Mouse (Mus musculus): ENCODE measurements around the gene Tmed10. TPM values are rescaled to one million over a fixed set of nuclear protein-coding genes. Genes with fewer than 3 reads are reported as not detected.

Gene Tmed10
- polyA plus RNA-seq, 1 experiment, result 162 TPM

- DNase-seq (ENCODE audit: low read depth), result no peak
- TF ChIP-seq POLR2A (IDR thresholded peaks at IDR 0.05; ENCODE audit: borderline replicate concordance, extremely low read depth, insufficient read depth, insufficient read length, poor library complexity, severe bottlenecking), result no peak
- no peak for TF ChIP-seq CTCF (IDR thresholded peaks at IDR 0.05; ENCODE audit: borderline replicate concordance, extremely low read depth, insufficient read depth, insufficient read length)
Measured at GRCm38 (mm10) chr12:85304725-85305124, 69.9 kb downstream of the Tmed10 start.

GRCm38 (mm10) chr12:85303256-85303655 is 71.4 kb downstream of the Tmed10 start:
- no peak for DNase-seq (ENCODE audit: low read depth)
- no peak for TF ChIP-seq CTCF (IDR thresholded peaks at IDR 0.05; ENCODE audit: borderline replicate concordance, extremely low read depth, insufficient read depth, insufficient read length)
- no peak for TF ChIP-seq POLR2A (IDR thresholded peaks at IDR 0.05; ENCODE audit: borderline replicate concordance, extremely low read depth, insufficient read depth, insufficient read length, poor library complexity, severe bottlenecking)

- no peak for DNase-seq (ENCODE audit: low read depth)
- TF ChIP-seq POLR2A (IDR thresholded peaks at IDR 0.05; ENCODE audit: borderline replicate concordance, extremely low read depth, insufficient read depth, insufficient read length, poor library complexity, severe bottlenecking), result no peak
- no peak for TF ChIP-seq CTCF (IDR thresholded peaks at IDR 0.05; ENCODE audit: borderline replicate concordance, extremely low read depth, insufficient read depth, insufficient read length)
Measured at GRCm38 (mm10) chr12:85298835-85299180, 75.8 kb downstream of the Tmed10 start.

- DNase-seq (ENCODE audit: low read depth), result no peak
- no peak for TF ChIP-seq CTCF (IDR thresholded peaks at IDR 0.05; ENCODE audit: borderline replicate concordance, extremely low read depth, insufficient read depth, insufficient read length)
- TF ChIP-seq POLR2A (IDR thresholded peaks at IDR 0.05; ENCODE audit: borderline replicate concordance, extremely low read depth, insufficient read depth, insufficient read length, poor library complexity, severe bottlenecking), result no peak
Measured at GRCm38 (mm10) chr12:85298127-85298834, 76.4 kb downstream of the Tmed10 start.

- no peak for DNase-seq (ENCODE audit: low read depth)
- TF ChIP-seq CTCF (IDR thresholded peaks at IDR 0.05; ENCODE audit: borderline replicate concordance, extremely low read depth, insufficient read depth, insufficient read length) (no peak), POLR2A (IDR thresholded peaks at IDR 0.05; ENCODE audit: borderline replicate concordance, extremely low read depth, insufficient read depth, insufficient read length, poor library complexity, severe bottlenecking) (no peak)
Measured at GRCm38 (mm10) chr12:85297345-85297997, 77.2 kb downstream of the Tmed10 start.

- no peak for DNase-seq (ENCODE audit: low read depth)
- TF ChIP-seq CTCF (IDR thresholded peaks at IDR 0.05; ENCODE audit: borderline replicate concordance, extremely low read depth, insufficient read depth, insufficient read length) (no peak), POLR2A (IDR thresholded peaks at IDR 0.05; ENCODE audit: borderline replicate concordance, extremely low read depth, insufficient read depth, insufficient read length, poor library complexity, severe bottlenecking) (no peak)
Measured at GRCm38 (mm10) chr12:85296915-85297314, 77.7 kb downstream of the Tmed10 start.

GRCm38 (mm10) chr12:85295506-85295905 is 79.1 kb downstream of the Tmed10 start:
- no peak for DNase-seq (ENCODE audit: low read depth)
- TF ChIP-seq POLR2A (IDR thresholded peaks at IDR 0.05; ENCODE audit: borderline replicate concordance, extremely low read depth, insufficient read depth, insufficient read length, poor library complexity, severe bottlenecking), result no peak
- TF ChIP-seq CTCF (IDR thresholded peaks at IDR 0.05; ENCODE audit: borderline replicate concordance, extremely low read depth, insufficient read depth, insufficient read length), result no peak

GRCm38 (mm10) chr12:85292906-85293305 is 81.7 kb downstream of the Tmed10 start:
- no peak for TF ChIP-seq CTCF (IDR thresholded peaks at IDR 0.05; ENCODE audit: borderline replicate concordance, extremely low read depth, insufficient read depth, insufficient read length)
- no peak for TF ChIP-seq POLR2A (IDR thresholded peaks at IDR 0.05; ENCODE audit: borderline replicate concordance, extremely low read depth, insufficient read depth, insufficient read length, poor library complexity, severe bottlenecking)
- no peak for DNase-seq (ENCODE audit: low read depth)

- no peak for TF ChIP-seq POLR2A (IDR thresholded peaks at IDR 0.05; ENCODE audit: borderline replicate concordance, extremely low read depth, insufficient read depth, insufficient read length, poor library complexity, severe bottlenecking)
- no peak for TF ChIP-seq CTCF (IDR thresholded peaks at IDR 0.05; ENCODE audit: borderline replicate concordance, extremely low read depth, insufficient read depth, insufficient read length)
- no peak for DNase-seq (ENCODE audit: low read depth)
Measured at GRCm38 (mm10) chr12:85292288-85292687, 82.4 kb downstream of the Tmed10 start.

GRCm38 (mm10) chr12:85291541-85291940 is 83.1 kb downstream of the Tmed10 start:
- DNase-seq (ENCODE audit: low read depth), result no peak
- TF ChIP-seq CTCF (IDR thresholded peaks at IDR 0.05; ENCODE audit: borderline replicate concordance, extremely low read depth, insufficient read depth, insufficient read length) (no peak), POLR2A (IDR thresholded peaks at IDR 0.05; ENCODE audit: borderline replicate concordance, extremely low read depth, insufficient read depth, insufficient read length, poor library complexity, severe bottlenecking) (no peak)

- DNase-seq (ENCODE audit: low read depth), result no peak
- no peak for TF ChIP-seq CTCF (IDR thresholded peaks at IDR 0.05; ENCODE audit: borderline replicate concordance, extremely low read depth, insufficient read depth, insufficient read length)
- no peak for TF ChIP-seq POLR2A (IDR thresholded peaks at IDR 0.05; ENCODE audit: borderline replicate concordance, extremely low read depth, insufficient read depth, insufficient read length, poor library complexity, severe bottlenecking)
Measured at GRCm38 (mm10) chr12:85290633-85291032, 84.0 kb downstream of the Tmed10 start.

Other genes starting within 250 kb of the Tmed10 start
- gene Rps6kl1, start 223.6 kb downstream of the Tmed10 start, polyA plus RNA-seq (2012; rRNA removed), result 26.9 and 28.2 TPM in 2 replicates
- 5.0 and 5.7 TPM in 2 replicates for gene Pgf, start 197.1 kb downstream of the Tmed10 start, polyA plus RNA-seq (2012; rRNA removed)
- 118 and 154 TPM in 2 replicates for gene Eif2b2, start 155.4 kb downstream of the Tmed10 start, polyA plus RNA-seq (2012; rRNA removed)
- 10.1 TPM in 2 replicates for gene Mlh3, start 104.2 kb downstream of the Tmed10 start, polyA plus RNA-seq (2012; rRNA removed)
- gene Acyp1, start 86.4 kb downstream of the Tmed10 start, polyA plus RNA-seq (2012; rRNA removed), result 27.6 and 38.6 TPM in 2 replicates
- gene Zc2hc1c, start 86.3 kb downstream of the Tmed10 start, polyA plus RNA-seq (2012; rRNA removed), result 0.66 and 0.92 TPM in 2 replicates
- 31.6 and 33.8 TPM in 2 replicates for gene Nek9, start 35.5 kb downstream of the Tmed10 start, polyA plus RNA-seq (2012; rRNA removed)
- 1.9 and 2.0 TPM in 2 replicates for gene Fos, start 99.0 kb upstream of the Tmed10 start, polyA plus RNA-seq (2012; rRNA removed)
- gene Jdp2, start 224.2 kb upstream of the Tmed10 start, polyA plus RNA-seq (2012; rRNA removed), result 7.3 and 11.9 TPM in 2 replicates